Mouse (Mus musculus) embryo, embryonic 11 days (tissue): ENCODE data around the gene Zfp605.
A peak's percentile ranks its signal among the peaks of the same experiment; 100 is the strongest.
"Not testable (repeated sequence)": the region's sequence is repeated elsewhere in the genome, so short reads cannot be mapped to it uniquely, and the experiment has no call there.

Experiments used
- DNase-seq: peaks from one replicate; pipeline ENCODE4 v3.0.0-alpha.2; 2015

The Zfp605 gene

DNA sequence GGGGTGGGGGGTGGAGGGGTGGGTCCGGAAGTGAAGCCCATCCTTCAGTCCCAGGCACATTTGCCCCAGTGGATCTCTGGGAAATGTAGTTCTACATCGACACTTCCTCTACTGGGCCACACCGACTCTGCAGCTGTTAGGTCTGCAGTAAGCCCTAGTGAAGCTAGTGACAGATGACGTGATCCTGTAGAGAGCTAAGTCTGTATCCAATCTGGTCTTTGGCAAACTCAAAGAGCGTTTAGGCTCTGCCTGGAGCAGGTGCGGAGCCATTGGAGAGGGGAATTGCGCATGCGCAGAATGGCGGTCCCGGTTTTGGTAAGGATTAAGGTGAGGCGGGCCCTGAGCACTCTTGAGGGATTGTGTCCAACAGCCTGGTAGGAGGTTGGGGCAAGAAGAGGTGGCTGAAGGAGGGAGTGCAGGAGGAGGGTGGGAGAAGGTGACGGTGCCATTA, at the start of gene Zfp605:
TSS of gene Zfp605 (plus strand) at position 102 of the 451 bp plus-strand sequence.
- DNase-seq, result peak; percentile 90

DNA sequence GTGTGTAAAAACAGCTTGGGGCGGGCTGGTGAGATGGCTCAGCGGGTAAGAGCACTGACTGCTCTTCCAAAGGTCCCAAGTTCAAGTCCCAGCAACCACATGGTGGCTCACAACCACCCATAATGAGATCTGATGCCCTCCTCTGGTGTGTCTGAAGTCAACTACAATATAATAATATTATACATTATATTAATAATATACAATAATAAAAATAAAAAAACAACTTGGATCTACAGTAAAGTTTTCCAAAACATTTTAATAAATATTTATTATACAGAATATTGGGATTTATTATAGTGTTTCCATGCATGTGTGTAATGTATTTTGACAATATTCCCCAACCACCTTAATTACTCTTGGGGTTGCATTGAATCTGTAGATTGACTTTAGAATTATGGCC, 37.5 kb upstream of the Zfp605 start, which contains the start of gene Gm17655:
TSS of gene Gm17655 (minus strand) at position 101 of the 400 bp plus-strand sequence.
- DNase-seq, result not testable (repeated sequence)

DNA sequence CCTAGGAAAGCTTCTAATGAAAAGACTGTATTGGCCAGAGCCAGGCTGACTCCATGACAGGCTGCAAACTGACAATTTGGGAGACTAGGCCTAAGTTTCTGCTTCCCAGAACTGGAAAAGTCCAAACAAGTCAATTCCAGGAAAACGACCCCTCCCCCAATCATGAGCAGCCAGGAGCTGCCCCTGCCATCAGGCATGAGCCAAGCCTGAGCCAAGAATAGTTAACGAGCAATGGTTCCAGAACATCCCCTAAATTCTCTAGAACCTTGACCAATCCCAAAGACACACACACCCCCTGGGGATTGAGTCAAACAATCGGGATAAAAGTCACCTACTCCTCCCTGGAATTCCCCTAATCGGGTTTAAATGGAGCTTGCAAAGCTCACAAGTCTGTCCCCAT, 26.9 kb upstream of the Zfp605 start:
- DNase-seq, result no peak

DNA sequence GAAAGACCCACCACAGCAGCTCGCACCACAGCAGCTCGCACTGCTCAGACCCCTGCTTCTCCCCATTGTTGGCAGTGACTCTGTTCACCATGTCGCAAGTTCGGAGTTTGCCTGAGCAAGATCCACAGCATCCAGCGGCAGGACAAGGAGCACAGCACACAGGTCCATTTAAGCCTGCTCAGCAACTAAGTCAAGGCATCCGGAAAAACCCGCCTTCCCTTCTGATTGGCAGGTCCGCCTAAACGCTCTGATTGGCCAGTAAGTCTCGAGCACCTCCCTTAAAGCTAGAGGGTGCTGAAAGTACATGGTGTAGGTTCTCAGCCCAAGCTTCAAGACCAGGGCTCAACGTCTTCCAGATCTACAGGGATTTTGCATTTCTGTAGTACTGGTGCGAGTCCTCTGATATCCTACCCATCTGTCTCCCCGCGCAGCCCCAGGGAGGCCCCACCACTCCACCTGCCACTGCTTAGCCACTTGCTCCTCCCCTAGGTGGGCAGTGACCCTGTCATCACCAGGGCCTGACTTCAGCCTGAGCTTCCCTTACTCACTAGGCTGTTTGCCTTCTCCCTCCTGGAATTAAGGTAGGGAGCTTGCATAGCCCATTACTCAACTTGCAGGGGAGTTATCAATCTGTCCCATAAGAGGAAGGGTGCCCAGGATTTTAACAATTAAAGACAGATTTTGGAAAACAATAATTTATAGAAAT, 23.6 kb upstream of the Zfp605 start:
- no peak for DNase-seq

DNA sequence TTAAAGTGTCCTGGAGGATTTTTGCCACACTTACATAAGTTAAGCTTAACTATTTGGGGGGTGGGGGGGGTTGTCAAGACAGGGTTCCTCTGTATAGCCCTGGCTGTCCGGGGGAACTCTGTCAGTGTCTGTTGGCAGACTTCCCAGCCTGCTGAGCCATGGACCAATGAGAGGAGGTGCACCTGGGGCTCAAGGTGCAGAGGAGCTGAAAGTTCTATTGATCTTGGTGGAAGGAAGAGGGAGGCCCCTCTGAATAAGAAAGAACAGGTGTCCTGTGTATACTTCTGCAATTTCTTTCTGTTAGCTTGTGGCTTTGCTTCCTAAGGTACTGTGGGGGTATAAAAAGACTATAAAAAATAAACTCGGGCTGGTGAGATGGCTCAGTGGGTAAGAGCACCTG, 18.3 kb upstream of the Zfp605 start:
- no peak for DNase-seq

DNA sequence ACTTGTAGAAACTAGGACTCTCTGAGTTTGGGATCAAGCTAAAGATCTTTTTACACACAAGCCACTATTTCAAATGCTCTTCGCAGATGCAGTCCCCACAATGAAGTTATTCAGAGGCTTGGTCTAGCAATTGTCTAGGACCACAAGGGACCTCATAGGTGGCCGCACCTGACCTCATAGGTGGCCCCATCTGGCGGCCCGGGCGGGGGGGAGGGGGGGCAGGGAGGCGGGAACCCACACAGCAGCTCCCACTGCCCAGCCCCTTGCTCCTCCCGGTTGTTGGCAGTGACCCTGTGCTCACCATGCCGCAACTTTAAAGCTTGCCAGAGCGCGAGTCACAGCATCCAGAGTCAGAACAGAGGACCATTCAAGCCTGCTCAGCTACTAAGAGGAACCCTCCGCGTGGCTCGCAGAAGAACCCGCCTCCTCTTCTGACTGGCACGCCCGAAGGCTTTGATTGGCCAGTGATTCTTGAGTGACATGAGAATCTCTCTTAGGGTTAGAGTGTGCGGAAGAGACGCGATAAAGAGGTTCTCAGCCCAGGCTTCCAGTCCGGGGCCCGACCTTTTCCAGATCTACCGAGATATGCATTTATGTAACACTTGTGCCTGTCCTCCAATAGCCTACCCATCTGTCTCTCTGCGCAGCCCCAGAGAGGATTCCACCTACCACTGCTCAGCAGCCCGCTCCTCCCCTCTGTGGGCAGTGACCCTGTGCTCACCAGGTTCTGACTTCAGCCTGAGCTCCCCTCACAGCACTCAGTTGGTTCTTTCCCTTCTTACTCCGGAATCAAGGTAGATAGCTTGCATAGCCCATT, 15.7 kb upstream of the Zfp605 start, which contains the start of gene Gm35315:
TSS of gene Gm35315 (minus strand) at position 391 of the 817 bp plus-strand sequence.
- DNase-seq, result peak; percentile 93

DNA sequence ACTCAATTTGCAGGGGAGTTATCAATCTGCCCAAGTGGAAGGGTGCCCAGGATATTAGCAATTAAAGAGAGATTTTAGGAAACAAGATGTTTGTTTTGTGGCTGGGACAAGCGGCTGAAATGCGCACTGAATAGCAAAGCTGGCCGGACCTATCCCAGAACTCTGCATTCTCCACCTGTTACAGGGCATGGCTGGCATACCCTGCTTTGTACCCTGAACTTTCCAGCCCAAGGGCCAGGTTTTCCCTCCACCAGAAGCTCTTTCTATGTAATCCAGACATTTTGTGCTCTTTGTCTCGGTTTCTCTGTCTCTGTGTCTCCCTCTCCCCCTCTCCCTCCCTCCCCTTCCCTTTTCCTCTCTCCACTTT, 15.1 kb upstream of the Zfp605 start:
- no peak for DNase-seq

DNA sequence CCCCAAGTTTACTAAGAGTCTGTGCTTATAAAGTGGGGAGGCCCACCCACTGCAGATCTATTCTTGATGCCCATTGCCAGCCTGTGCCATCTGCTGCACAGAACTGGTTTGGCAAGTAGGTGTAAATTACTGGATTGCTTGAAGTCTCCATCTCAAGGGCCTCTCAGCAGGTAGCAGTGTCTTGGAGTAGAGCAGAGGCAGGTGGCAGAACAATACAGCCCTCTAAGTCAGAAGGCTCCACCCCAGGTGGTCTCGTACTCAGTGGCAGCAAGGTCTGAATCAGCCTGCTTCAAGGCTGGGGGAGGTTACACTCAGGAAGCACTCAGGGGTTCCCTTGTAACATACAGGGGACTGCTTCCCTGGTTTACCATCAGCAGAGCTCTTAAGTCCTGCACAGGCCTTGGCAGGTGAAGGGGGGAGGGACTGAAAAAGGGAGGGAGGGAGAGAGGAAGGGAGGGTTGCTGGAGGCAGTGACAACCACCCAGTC, 10.9 kb upstream of the Zfp605 start:
- no peak for DNase-seq

DNA sequence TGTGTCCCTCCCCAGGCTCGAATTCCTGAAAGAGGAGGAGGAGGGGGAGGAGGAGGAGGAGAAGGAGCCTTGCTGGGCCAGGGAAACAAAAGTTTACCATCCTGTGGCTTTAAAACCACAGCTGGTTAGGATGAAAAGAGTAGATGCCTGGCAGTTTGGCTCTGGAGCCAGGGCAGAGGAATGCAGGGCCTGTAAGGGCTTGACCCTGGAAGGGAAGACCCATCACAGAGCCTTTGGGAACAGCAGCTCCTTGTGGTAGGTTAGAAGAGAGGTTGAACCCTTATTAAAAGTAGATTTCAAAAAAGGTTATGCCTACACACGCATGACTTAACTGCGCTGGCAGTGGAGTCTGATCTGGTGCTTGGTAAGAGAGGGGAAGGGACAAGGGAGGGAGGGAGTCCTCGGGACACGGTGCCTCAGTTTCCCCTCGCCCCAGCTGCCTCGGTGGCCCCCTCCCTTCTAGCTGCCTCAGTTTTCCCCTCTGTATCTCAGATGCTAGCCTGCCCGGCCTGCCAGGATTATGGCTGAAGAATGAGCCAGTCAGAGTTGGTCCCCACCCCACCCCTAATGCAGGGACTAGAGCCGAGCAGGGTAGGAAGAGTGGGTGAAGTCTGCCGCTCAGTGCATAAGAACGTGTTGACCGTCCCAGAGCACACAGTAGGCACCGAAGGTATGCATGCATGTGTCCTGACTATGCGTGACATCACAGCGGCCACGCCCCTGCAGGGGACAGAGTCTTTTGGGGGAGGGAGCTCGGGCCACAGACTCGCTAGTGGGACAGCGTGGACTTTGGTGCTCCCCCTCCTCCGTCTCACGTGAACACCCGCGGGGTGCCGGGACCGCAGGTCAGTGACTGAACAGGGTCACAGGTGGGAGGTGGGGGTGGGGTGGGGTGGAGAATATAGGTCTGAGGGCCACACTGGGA, 10.0 kb upstream of the Zfp605 start, which contains the start of gene Plcxd1:
TSS of gene Plcxd1 (plus strand) at position 314 of the 925 bp plus-strand sequence.
- DNase-seq, result peak; percentile 44

DNA sequence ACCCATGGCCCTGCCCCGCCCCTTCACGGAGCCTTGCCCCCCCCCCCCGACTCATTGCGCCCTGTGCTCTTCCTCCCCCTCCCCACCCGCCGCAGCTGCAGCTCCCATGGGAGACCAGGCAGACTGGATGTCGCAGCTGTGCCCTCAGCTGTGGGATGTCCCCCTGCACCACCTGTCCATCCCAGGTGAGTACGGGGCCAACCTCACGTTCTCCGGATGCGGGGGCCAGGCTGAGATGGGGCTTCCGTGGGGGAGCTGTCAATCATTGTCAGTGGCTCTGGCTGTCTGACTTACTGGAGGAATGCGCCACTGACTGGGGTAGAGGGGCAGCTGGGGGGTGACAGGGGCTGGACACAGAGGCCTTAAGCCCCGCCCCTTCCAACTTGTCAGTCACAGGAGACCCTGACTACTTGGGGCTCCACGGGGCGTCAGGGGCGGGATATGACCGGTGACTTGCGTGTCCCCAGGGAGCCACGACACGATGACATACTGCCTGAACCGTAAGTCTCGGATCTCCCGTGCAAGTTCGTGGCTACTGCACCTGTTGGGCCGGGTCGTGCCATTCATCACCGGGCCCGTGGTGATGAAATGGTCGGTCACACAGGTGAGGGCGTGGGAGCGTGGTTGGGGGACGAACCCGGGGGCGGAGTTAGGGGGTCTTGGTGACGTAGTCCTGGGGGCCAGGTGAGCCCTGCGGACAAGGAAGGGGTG, 8.8 kb upstream of the Zfp605 start:
- DNase-seq, result peak; percentile 61

DNA sequence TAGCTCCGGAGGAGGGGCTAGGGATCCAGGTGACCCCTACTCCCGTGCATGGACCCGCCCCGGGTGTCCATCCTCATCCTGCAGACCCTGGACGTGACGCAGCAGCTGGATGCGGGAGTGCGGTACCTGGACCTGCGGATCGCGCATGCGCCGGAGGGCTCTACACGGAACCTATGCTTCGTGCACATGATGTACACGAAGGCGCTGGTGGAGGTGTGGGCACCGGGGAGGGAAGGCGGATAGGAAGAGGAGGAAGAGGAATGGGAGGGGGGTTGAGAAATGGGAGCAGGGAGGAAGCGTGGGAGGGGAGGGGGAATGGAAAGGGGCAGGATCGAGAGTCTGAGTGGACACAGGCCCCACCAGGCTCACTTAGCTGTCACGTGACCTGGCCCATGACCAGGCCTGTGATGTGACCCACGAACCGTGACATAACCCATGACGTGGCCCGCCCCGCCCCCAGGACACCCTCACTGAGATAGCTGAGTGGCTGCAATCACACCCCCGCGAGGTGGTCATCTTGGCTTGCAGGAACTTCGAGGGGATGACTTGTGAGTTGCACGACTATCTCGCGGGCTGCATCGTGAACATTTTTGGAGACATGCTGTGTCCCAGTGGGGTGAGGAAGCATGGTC, 8.1 kb upstream of the Zfp605 start:
- DNase-seq, result peak; percentile 60

DNA sequence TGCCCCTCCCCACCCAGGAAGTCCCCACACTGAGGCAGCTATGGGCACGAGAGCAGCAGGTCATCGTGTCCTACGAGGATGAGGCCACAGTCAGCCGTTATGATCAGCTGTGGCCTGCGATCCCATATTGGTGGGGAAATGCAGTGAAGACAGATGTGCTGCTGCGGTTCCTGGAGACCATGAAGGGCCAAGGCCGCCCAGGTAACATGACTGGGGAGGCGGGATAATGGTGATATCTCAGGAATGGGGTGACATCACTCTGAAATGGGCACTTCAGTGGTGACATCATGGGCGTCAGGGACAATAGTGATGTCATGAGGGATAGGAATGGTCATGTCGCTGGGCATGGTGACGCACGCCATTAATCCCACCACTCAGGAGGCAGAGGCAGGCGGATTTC, 7.5 kb upstream of the Zfp605 start:
- DNase-seq, result no peak

DNA sequence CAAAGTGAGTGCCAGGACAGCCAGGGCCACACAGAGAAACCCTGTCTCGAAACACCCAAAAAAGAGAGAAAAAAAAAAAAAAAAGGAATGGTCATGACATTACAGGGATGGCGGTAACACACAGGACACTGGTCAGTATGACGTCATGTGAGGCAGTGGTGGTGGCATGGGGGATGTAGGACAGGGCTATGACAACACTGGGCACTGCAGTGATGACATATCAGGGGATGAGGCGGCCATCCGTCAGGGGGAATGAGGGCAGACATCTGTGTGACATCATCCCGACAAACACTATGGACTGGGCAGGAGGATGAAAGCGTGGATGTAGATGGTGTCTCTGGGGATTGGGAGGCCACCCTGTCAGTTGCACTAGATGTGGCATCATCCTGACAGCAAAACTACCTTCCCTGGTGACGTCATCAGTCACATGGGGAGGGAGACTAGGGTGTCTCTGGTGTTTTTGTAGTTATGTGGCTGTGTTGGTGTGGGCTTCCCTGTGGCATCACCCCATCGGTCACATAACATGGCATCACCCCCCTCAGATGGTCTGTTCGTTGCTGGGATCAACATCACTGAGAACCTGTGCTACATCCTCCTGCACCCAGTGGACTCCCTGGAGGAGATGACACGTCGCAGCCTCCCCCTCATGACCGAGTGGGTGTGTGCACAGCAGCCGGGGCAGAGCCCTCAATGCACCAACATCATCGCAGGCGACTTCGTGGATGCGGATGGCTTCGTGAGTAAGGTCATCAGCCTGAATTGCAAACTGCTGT, 6.9 kb upstream of the Zfp605 start:
- no peak for DNase-seq

DNA sequence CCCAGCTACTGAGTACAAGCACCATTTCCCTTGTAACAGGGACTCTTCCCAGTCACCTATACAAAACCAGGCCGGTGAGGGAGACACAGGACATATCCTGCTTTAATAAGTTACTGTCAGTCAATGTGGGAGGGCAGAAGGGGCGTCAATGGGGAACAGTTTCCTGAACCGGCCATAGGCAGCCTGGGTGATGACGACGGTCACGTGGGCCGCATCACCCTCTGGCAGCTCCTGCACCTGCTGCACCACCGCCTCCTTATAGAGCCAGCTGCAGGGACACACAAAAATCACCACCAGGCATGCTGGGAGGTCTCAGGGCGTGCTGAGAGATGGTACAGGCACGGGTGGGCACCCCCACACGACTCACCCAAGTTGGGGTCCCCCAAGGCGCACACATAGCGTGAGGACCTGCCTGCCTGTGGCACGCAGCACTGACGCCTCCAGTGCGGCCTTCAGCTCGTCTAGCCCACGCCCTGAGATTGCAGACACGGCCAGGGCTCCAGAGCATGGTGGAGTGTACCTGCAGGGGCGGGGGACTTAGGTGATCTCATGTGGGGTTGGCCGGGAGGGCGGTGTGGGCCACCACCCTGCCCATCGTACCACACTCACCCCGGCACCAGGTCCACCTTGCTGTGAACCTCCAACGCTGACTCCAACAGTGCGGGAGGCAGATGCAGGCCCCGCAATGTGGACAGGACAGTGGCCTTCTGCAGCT, 5.8 kb upstream of the Zfp605 start:
- no peak for DNase-seq

DNA sequence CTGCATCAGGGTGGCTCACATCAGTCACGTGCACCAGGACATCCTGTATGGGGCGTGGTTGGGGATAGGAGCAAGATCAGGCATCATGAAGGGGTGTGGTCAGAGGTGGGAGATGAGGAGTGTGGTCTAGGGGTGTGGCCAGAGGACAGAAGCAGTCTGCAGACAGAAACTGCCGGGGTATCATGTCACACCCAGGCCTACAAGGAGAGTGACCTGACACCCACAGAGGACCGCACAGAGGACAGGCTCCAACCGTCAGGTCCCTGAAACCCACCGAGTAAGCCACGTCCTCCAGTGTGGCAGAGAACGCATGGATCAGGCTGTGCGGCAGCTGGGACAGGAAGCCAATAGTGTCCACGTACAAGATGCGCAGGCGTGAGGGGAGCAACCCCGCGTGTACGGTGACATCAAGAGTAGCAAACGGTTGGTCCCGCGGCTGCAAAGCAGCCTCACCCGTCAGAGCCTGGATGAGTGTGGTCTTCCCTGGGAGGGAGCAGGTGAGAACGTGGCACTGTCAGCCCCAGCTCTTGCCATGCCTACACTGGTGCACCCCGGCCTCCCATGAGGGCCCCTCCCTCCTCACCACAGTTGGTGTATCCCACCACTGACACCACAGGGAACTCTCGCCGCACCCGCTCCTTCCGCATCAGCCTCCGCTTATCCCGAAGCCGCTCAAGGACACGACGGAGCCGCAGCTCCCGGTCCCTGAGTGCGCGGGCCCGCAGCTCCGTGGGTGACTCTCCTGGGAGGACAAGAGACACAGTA, 5.1 kb upstream of the Zfp605 start:
- DNase-seq, result no peak

DNA sequence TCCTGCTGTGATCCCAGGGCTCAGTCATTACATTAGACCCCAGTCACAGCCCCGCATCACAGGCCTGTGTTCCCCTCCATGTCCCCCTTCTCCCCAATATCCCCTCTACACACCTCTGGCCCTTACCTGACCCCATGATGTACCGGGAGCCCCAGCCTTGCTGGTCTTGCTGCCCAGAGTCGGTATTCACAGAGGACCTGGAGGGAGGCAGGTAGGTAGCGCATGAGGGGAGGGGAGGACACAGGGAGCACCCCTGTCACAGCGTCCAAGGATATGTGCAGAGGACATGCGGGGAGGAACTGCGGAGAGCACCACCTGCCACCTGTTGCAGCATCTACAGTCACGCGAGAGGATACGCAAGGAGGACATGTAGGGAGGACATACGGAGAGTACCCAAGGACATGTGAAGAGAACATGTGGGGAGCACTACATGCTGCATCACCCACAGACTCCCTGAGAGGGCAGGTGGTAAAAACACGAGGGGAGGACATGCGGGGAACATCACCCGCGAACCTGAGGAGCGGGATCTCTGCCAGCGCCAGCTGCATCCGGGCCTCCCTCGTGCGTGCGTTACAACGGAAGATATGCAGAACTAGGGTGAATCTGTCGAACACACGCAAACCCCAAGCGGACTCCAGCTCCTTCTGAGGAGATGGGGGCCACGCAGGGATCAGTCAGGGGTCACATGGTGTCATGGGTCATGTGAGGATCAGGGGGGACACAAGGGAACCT, 3.6 kb upstream of the Zfp605 start:
- DNase-seq, result no peak

DNA sequence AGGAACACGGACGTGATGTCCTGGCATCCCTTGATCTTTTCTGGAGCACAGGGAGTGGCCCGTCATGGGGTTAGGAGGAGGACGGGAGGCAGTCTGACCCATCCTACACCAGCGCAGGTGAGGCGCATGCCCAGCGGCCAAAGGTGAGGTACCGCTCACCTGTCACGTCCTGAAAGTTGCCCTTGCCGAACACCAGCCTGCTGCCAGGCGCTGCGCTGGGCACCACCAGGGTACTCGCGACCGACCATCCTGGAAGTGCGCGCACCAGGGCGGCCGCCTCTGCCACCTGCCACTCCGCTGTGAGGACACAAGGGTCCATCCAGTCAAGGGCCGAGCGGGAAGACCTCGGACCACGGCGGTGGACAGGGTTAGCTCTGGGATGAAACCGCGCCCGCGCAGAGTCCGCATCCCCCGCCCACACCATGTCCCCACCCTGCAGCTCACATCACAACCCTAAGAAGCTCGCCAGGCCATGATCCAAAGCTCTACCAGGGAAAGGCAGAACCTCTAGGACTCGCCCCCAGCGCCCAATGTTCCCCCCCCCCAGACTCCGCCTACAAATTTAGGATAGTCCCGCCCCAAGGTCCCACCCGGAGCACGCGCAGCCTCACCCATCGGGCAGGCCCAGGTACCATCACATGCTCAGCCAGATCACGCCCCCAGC, 2.9 kb upstream of the Zfp605 start:
- no peak for DNase-seq
